Mouse (Mus musculus): ENCODE measurements around the gene Ugt1a9. TPM values are rescaled to one million over a fixed set of nuclear protein-coding genes. Genes with fewer than 3 reads are reported as not detected.

Ugt1a9 gene
- polyA plus RNA-seq, 1 experiment: not detected

DNA sequence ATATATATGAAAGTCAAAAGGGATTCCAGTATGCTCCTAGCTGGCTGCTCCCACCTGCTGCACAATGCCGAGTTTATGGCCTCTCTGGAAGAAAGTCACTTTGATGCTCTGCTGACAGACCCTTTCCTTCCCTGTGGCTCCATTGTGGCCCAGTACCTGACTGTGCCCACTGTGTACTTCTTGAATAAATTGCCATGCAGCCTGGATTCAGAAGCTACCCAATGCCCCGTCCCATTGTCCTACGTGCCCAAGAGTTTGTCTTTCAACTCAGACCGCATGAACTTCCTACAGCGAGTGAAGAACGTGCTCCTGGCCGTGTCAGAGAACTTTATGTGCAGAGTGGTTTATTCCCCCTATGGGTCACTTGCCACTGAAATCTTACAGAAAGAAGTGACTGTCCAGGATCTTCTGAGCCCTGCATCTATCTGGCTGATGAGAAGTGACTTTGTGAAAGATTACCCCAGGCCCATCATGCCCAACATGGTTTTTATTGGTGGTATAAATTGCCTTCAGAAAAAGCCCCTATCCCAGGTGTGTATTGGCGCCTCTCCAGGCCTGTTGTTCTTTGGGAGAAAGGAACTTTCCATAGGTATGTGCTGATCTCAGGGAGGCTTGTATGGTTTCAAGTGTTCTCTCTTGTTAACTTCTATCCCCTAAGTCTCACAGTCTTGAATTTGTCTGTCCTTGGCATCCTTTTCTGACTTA lies 141.9 kb downstream of the Ugt1a9 start:
- Histone ChIP-seq H3K4me1 (ENCODE audit: control insufficient read depth, insufficient read depth, low read length) (no peaks in the 10 kb centered on the region), H3K4me3 (ENCODE audit: insufficient read depth, low read length) (no peak overlapping the region), H3K27ac (ENCODE audit: insufficient read depth, low read length) (no peak overlapping the region)
- no peak for TF ChIP-seq CTCF (IDR thresholded peaks at IDR 0.05; ENCODE audit: extremely low read depth, insufficient read depth, low read length)
- no peak for TF ChIP-seq POLR2A (IDR thresholded peaks at IDR 0.05; ENCODE audit: extremely low read depth, insufficient read depth, low read length)

DNA sequence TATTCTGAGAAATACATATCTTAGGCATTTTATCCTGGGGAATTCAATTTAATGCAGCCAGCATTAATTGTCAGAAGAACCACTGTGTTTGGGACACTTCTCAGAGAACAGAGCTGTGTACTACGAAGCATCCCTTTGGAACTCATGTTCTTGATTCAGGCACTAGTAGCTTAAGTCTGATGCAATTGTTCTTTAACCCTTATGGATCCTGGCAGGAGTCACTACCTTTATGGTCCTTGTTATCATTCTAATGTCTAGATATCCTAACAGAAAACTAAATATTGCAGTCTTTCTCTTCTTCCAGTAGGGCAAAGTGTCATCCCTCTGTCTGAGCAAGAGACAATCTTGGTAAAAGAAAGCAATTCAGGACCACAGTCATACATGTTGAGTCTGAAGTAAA lies 142.5 kb downstream of the Ugt1a9 start:
- H3K4me3 ChIP-seq (ENCODE audit: insufficient read depth, low read length): no peak overlapping the region
- H3K27ac ChIP-seq (ENCODE audit: insufficient read depth, low read length): no peak overlapping the region
- no peaks in the 10 kb centered on the region for H3K4me1 ChIP-seq (ENCODE audit: control insufficient read depth, insufficient read depth, low read length)
- TF ChIP-seq CTCF (IDR thresholded peaks at IDR 0.05; ENCODE audit: extremely low read depth, insufficient read depth, low read length) (no peak), POLR2A (IDR thresholded peaks at IDR 0.05; ENCODE audit: extremely low read depth, insufficient read depth, low read length) (no peak)

DNA sequence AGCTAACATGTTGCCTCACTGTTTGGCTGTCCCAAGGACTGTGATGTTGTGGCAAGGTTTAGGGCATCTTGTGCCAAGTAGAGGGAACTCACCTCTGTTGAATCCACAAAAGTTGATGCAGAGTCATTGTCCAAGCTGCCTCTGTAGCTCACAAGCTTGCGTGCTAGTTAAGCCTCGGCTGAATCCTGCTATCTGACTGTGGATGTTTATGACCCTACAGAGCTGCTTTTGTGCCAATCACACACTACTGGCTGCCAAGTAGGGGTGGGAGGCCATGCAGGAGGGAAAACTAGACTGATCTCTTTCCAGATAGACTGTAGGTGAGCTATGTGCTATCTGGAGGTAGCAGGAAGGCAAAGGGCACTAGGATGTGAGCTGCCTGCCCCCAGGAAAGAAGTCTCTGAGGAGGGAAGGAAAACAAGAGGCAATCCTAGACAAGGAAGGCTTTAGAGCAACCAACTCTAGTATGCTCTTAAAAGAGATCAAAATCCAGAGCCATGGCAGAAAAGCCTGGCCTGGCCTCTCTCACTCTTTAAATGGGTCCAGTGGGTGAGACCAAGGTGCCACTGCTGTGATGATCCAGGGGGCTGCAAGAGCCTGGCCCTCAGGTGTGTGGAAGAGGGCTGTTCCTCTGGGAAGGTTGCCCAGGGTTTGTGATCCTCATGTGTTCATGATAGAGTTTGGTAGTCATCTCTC lies 143.3 kb downstream of the Ugt1a9 start:
- no peaks in the 10 kb centered on the region for H3K4me1 ChIP-seq (ENCODE audit: control insufficient read depth, insufficient read depth, low read length)
- H3K27ac ChIP-seq (ENCODE audit: insufficient read depth, low read length): no peak overlapping the region
- H3K4me3 ChIP-seq (ENCODE audit: insufficient read depth, low read length): no peak overlapping the region
- TF ChIP-seq POLR2A (IDR thresholded peaks at IDR 0.05; ENCODE audit: extremely low read depth, insufficient read depth, low read length) (no peak), CTCF (IDR thresholded peaks at IDR 0.05; ENCODE audit: extremely low read depth, insufficient read depth, low read length) (no peak)

DNA sequence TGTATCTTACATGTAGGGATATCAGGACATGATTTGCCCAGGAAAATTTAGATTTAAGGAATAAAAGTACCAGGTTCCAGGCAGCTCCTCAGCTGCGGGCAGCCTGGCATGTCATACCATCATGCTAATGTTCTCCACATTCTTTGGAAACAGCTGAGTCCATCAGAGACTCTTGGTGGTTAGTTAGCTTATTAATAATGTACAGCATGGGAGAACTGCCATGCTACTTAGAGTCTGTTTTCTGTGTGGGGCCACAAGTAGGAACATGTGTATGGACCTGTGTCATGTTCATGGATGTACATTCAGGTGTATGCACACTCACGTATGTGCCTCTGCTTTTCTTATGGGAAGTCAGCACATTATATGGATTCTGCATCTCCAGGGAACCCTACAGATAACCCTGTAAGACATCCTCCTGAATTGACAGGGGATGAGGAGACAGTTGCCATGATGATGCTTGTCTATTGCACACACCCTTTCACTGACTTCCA lies 143.9 kb downstream of the Ugt1a9 start:
- Histone ChIP-seq H3K27ac (ENCODE audit: insufficient read depth, low read length) (no peak overlapping the region), H3K4me1 (ENCODE audit: control insufficient read depth, insufficient read depth, low read length) (no peaks in the 10 kb centered on the region), H3K4me3 (ENCODE audit: insufficient read depth, low read length) (no peak overlapping the region)
- TF ChIP-seq POLR2A (IDR thresholded peaks at IDR 0.05; ENCODE audit: extremely low read depth, insufficient read depth, low read length) (no peak), CTCF (IDR thresholded peaks at IDR 0.05; ENCODE audit: extremely low read depth, insufficient read depth, low read length) (no peak)

DNA sequence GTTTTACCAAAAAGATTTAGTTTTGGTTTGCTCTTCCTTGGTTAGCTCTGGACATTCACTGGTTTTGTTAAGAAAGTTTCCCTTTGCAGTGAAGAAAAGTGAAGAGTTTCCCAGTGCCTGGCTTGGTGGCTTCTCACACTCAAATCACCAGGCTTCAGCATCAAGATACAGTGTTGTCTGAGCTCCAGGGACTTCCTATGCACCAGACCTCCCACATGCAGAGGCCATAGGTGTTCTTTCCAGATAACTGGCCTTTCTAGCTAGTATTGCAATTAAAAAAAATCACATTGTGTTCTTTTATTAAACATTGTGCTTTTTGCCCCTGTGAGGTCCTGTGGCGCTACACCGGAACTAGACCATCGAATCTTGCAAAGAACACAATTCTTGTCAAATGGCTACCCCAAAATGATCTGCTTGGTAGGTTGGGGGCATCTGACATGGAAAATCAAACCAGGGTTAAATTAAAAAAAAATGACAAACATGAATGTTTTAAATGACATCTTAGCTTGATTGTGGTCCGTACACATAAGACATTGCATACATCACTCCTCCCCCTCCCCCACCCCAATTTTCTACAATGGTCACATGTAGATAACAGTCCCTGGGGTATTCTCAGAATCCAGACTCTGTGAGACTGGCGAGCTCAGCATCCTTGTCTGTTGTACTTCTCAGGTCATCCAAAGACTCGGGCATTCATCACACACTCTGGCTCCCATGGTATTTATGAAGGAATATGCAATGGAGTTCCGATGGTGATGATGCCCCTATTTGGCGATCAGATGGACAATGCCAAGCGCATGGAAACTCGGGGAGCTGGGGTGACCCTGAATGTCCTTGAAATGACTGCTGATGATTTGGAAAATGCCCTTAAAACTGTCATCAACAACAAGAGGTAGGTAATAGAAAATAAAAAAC lies 145.1 kb downstream of the Ugt1a9 start:
- Histone ChIP-seq H3K27ac (ENCODE audit: insufficient read depth, low read length) (no peak overlapping the region), H3K4me1 (ENCODE audit: control insufficient read depth, insufficient read depth, low read length) (no peaks in the 10 kb centered on the region), H3K4me3 (ENCODE audit: insufficient read depth, low read length) (no peak overlapping the region)
- no peak for TF ChIP-seq CTCF (IDR thresholded peaks at IDR 0.05; ENCODE audit: extremely low read depth, insufficient read depth, low read length)
- no peak for TF ChIP-seq POLR2A (IDR thresholded peaks at IDR 0.05; ENCODE audit: extremely low read depth, insufficient read depth, low read length)

DNA sequence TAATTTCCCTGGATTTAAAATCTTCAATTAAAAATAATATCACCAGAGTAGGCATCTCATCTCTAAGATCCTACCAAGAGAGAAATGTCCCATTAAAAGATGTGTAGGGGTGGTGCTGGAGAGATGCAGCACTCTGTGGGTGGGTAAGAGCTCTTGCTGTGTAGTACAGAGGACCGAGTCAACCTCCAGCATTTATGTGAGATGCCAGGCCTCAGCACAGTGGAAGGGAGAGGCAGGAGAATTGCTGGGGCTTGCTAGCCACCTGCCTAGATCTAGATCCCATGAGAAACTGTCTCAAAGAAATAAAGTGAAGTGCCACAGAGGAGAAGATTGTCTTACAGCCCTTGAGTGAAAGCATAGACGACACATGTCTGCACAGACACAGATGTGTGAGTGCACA lies 146.0 kb downstream of the Ugt1a9 start:
- no peak overlapping the region for H3K4me3 ChIP-seq (ENCODE audit: insufficient read depth, low read length)
- TF ChIP-seq POLR2A (IDR thresholded peaks at IDR 0.05; ENCODE audit: extremely low read depth, insufficient read depth, low read length) (no peak), CTCF (IDR thresholded peaks at IDR 0.05; ENCODE audit: extremely low read depth, insufficient read depth, low read length) (no peak)
- H3K27ac ChIP-seq (ENCODE audit: insufficient read depth, low read length): no peak overlapping the region
- H3K4me1 ChIP-seq (ENCODE audit: control insufficient read depth, insufficient read depth, low read length): no peaks in the 10 kb centered on the region

DNA sequence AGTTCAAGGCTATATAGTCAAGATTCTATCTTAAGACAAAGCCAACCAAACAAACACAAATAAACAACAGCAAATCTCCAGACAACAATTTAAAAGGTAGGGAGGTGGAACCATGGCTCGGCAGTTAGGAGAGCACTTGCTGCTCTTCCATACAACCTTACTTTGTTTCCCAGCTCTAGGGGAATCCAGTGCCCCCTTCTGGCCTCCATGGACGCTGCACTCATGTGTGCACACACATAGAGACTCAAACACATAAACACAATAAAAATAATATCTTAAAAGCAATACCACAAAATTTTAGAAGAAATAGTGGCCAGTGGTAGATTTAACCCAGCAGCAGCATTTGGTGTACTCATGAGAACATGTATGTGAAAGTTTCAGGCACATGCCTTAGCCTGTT lies 146.5 kb downstream of the Ugt1a9 start:
- Histone ChIP-seq H3K4me1 (ENCODE audit: control insufficient read depth, insufficient read depth, low read length) (no peaks in the 10 kb centered on the region), H3K4me3 (ENCODE audit: insufficient read depth, low read length) (no peak overlapping the region), H3K27ac (ENCODE audit: insufficient read depth, low read length) (no peak overlapping the region)
- TF ChIP-seq POLR2A (IDR thresholded peaks at IDR 0.05; ENCODE audit: extremely low read depth, insufficient read depth, low read length): no peak
- TF ChIP-seq CTCF (IDR thresholded peaks at IDR 0.05; ENCODE audit: extremely low read depth, insufficient read depth, low read length): no peak

DNA sequence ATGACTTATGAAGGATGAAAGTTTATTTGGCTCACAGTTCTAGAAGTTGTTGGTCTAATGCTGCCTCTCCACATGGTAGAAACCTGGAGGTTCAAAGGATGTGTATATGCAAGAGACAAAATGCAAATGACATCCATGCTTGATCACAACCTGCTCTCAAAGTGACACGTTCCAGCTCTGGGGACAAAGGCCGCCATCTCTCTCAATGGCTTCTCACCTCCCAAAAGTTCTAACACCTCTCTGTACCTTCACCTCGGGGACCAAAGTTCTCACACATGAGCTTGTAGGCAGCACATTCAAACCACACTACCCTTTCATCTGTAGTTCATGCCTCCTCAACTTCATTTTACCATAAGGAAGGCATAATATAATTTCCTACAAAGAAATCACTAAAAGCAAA lies 147.0 kb downstream of the Ugt1a9 start:
- Histone ChIP-seq H3K4me1 (ENCODE audit: control insufficient read depth, insufficient read depth, low read length) (no peaks in the 10 kb centered on the region), H3K4me3 (ENCODE audit: insufficient read depth, low read length) (no peak overlapping the region), H3K27ac (ENCODE audit: insufficient read depth, low read length) (no peak overlapping the region)
- TF ChIP-seq CTCF (IDR thresholded peaks at IDR 0.05; ENCODE audit: extremely low read depth, insufficient read depth, low read length) (no peak), POLR2A (IDR thresholded peaks at IDR 0.05; ENCODE audit: extremely low read depth, insufficient read depth, low read length) (no peak)

DNA sequence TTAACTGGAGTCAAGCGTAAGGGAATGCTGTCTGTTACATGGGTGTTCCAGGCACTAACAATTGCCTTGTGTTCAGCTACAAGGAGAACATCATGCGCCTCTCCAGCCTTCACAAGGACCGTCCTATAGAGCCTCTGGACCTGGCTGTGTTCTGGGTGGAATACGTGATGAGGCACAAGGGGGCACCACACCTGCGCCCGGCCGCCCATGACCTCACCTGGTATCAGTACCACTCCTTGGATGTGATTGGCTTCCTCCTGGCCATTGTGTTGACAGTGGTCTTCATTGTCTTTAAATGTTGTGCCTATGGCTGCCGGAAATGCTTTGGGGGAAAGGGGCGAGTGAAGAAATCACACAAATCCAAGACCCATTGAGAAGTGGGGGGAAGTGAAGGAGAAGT lies 147.5 kb downstream of the Ugt1a9 start:
- no peak for TF ChIP-seq POLR2A (IDR thresholded peaks at IDR 0.05; ENCODE audit: extremely low read depth, insufficient read depth, low read length)
- no peak overlapping the region for H3K27ac ChIP-seq (ENCODE audit: insufficient read depth, low read length)
- H3K4me1 ChIP-seq (ENCODE audit: control insufficient read depth, insufficient read depth, low read length): no peaks in the 10 kb centered on the region

More for the DNA sequence above, 147.5 kb downstream of the Ugt1a9 start:
- H3K4me3 ChIP-seq (ENCODE audit: insufficient read depth, low read length): no peak overlapping the region

Measured in cortical plate, adult 2 months (tissue).